Mouse (Mus musculus) cerebellum, adult 9-10 months (tissue): ENCODE results near the gene Prpf4.
A peak's percentile ranks its signal among the peaks of the same experiment; 100 is the strongest.

Source experiments
- DNase-seq: peaks from one replicate; pipeline ENCODE4 v3.0.0; 2022

Gene Prpf4

GRCm38 (mm10) chr4:62408601-62409282, at the start of gene Prpf4, which contains the start of gene Cdc26:
Gene Prpf4, plus strand, starts transcription at chr4:62408797.
Gene Cdc26, minus strand, starts transcription at chr4:62408642.
- DNase-seq: peak; percentile 99

GRCm38 (mm10) chr4:62359256-62359775, 49.3 kb upstream of the Prpf4 start:
- peak; percentile 13 for DNase-seq

GRCm38 (mm10) chr4:62360088-62360804, 48.4 kb upstream of the Prpf4 start, which contains the start of the genes Fkbp15 and Slc31a1:
Gene Fkbp15, minus strand, starts transcription at chr4:62360548.
Gene Slc31a1, plus strand, starts transcription at chr4:62360727.
- DNase-seq: peak; percentile 96

- no peak for DNase-seq
Observed at GRCm38 (mm10) chr4:62360805-62361455, 47.7 kb upstream of the Prpf4 start.

GRCm38 (mm10) chr4:62361571-62361970, 47.0 kb upstream of the Prpf4 start:
- peak; percentile 13 for DNase-seq

- DNase-seq: peak; percentile 12
Observed at GRCm38 (mm10) chr4:62361997-62362396, 46.6 kb upstream of the Prpf4 start.

- peak; percentile 12 for DNase-seq
Observed at GRCm38 (mm10) chr4:62362437-62362836, 46.2 kb upstream of the Prpf4 start.

- DNase-seq: no peak
Observed at GRCm38 (mm10) chr4:62364299-62364698, 44.3 kb upstream of the Prpf4 start.

- no peak for DNase-seq
Observed at GRCm38 (mm10) chr4:62366291-62366690, 42.3 kb upstream of the Prpf4 start.

GRCm38 (mm10) chr4:62367586-62367985, 41.0 kb upstream of the Prpf4 start:
- no peak for DNase-seq

GRCm38 (mm10) chr4:62369091-62369490, 39.5 kb upstream of the Prpf4 start:
- no peak for DNase-seq

GRCm38 (mm10) chr4:62372410-62372809, 36.2 kb upstream of the Prpf4 start:
- no peak for DNase-seq

GRCm38 (mm10) chr4:62372818-62373520, 35.6 kb upstream of the Prpf4 start:
- no peak for DNase-seq

- DNase-seq: no peak
Observed at GRCm38 (mm10) chr4:62373668-62374067, 34.9 kb upstream of the Prpf4 start.

- no peak for DNase-seq
Observed at GRCm38 (mm10) chr4:62374342-62374741, 34.3 kb upstream of the Prpf4 start.

GRCm38 (mm10) chr4:62376123-62376522, 32.5 kb upstream of the Prpf4 start:
- no peak for DNase-seq

GRCm38 (mm10) chr4:62379724-62380381, 28.7 kb upstream of the Prpf4 start:
- no peak for DNase-seq

GRCm38 (mm10) chr4:62383207-62383606, 25.4 kb upstream of the Prpf4 start:
- DNase-seq: no peak

- DNase-seq: no peak
Observed at GRCm38 (mm10) chr4:62383752-62384151, 24.8 kb upstream of the Prpf4 start.

GRCm38 (mm10) chr4:62384159-62384558, 24.4 kb upstream of the Prpf4 start:
- no peak for DNase-seq

GRCm38 (mm10) chr4:62385439-62385838, 23.2 kb upstream of the Prpf4 start:
- no peak for DNase-seq
